Mouse (Mus musculus): ENCODE measurements at regions not wholly inside any gene's neighbourhood (a gene's known extent, or its start where the extent isn't known, plus 50 kb on each side); places are given as distances from the start of the nearest gene placed in this dataset.

DNA sequence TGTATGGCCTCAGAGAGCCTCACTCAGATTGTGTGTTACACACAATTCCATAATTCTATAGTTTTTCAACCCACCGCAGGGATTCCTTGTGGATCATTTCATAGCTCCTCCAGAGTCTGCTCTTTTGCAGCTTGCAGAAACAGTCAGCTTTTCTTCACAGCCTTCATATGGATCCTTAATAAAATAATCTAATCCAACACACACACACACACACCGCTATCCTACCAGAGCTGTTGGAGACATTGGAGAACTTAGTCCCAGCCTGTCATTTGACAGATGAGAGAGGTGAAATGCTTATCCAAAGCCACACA lies 71.2 kb upstream of the Foxo1 start:
- DNase-seq (ENCODE audit: low spot score): no peak

DNA sequence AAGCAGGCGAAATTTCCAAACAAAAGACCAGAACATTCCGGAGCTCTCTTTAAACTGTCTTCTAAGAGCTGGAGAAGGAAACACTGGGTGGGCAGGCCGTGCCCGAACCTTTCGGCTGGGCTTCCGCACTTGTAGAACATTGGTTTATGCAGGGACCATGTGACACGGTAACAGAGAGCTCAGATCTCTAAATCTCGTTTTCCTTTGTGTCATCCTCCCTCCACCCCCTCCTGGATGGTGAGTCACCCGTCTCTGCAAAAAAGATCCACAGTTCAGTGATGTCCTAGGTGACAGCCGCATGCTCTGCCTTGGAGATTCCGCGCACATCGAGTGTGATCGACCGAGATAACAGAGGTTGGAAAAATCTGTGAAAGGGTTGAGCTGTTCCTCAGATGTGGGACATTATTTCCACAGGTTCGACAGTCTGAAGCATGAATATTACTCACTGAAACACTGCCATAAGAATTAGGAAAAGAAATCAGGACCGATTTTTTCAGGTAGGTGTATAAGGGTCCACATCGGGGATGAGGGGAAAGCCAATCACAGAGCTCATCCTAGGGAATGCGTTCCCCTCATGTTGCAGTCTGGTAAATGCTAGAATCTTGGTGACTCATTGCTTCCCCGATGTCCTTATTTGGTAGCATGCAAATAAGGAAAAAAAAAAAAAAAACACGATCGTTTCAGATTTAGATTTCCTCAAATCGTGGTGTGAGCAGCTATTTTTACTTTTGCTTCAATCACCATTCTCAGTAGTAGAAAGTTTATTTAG lies 70.0 kb upstream of the Foxo1 start:
- DNase-seq (ENCODE audit: low spot score): no peak

DNA sequence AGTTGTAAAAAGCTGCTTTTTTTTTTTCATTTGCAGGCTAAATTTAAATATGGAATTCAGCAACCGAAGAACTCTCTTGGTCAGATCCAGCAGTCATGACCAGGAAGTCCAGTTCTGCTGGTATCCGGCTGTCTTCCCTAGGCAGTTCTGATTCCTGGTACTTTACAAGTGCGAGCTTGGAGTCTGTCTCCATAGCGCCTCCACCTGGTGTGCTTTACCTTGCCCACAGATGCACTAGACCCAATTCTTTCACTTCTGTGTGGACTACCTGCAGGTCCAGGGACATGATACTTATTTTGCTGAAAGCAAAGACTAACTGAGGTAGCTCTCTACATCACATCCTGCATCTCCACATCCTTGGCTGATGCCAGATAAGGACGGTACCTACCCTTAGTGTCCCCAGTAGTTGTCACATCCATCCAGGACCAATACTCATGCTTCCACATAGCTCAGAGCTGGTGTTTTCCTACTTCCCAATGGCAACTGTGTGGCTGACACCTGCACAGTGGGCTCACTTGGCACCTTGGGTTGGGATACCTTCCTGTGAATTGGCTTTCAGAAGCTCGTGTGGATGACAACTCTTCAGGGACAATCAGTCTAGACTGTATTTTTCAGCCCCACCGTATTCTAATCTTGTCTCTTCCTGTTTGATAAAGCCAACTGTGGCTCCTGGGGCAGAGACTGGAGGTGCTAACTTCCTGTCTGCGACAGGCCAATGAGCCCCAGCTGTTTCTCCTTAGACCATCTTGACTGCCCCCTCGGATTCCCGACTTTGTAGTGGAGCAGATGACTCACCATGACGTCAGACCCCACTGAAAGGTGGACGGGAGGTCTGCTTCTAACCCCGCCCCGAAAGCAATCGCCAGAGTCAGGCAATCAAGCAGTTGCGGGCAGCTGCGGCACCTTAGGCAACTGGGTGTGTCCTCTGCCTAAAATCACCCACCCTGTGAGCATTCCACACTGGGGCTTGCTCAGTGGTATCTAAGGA lies 69.1 kb upstream of the Foxo1 start:
- DNase-seq (ENCODE audit: low spot score): no peak

DNA sequence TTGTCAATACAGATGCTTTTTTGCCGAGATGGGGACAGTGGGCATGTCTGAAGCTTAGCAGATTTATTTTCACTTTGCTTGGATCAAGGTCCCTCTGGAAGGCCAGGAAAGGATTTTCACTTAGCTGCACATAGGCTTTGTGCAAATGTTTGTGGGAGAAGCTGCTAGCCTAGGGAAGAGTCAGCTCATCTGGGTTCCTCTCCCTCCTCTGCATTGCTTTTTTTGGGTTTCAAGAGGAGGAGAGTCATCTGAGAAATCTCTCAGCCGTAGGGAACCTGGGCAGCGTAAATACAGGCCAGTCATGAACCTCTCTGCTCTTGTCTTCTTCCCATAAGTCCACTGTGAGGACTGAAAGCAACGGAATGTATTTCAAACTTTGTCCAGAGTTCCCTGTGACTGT lies 68.0 kb upstream of the Foxo1 start:
- no peak for DNase-seq (ENCODE audit: low spot score)

DNA sequence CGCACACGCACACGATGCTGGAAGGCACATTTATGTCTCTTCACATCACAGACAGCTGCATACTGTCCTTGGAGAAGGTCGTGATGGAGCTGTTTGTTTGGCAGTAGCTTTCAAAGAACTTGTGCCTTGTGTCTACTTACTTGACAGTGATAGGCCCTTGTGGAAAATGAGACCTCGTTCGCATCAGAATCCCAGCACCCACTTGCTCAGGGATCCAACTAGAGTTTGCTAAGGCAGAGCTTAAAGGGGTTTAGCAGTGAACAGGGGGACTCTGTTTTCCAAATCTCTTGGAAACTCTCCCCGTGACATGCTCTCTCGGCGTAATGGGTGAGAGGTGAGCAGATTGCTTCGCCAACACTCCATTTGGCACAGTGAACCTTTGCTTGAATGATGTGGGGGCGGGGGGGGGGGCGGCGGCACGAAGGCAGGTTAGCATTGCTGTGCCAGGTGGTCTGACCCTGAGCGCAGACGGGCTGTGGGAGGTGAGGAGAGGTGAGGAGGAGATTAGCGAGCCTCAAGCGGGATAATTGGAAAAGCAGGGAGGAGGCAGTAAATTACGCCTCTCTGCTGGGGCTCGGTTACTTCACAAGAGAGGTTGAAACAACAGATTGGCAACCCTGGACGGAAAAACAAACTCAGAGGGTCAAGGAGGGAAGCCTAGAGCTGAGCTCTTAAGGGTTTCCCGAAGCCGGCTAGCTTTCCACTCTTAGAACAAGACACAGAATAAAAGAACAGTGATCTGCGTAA lies 57.4 kb upstream of the Foxo1 start:
- no peak for DNase-seq (ENCODE audit: low spot score)

DNA sequence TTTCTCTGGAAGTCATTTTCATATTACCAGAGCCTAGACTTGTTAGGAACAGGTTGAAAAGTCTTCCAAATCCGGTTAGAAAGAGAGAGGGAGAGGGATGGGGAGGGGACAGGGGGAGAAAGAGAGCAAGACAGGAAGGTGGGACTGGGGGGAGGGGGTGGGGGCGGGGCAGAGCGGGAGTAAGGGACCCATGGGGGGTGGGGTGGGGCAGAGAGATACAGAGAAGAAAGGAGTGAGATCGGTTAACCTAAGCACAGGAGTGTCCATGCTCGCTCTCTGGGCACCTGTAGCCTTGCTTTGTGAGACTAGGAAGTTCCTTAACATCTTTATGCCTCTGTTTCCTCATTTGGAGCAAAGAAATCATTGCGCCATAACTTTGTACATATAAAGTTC lies 56.8 kb upstream of the Foxo1 start:
- DNase-seq (ENCODE audit: low spot score): no peak

DNA sequence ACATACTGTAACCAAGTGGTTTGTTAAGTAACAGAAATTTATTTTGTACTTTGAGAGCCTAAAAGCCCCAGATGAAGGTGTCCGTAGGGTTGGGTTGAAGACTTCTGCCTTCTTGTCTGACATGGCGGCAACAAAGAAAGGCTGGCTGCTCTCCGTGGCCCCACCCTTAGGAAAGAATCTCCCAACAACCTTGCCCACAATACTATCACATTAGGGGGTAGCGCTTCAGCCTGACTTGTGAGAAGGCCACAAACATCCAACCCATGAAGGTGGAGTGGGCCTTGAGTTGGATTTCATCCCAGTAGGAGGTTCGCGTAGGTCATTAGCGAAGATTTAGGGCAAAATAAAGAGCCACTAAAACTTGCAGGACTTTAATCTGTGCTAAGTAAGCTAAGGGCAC lies 54.0 kb upstream of the Foxo1 start:
- DNase-seq (ENCODE audit: low spot score): no peak

DNA sequence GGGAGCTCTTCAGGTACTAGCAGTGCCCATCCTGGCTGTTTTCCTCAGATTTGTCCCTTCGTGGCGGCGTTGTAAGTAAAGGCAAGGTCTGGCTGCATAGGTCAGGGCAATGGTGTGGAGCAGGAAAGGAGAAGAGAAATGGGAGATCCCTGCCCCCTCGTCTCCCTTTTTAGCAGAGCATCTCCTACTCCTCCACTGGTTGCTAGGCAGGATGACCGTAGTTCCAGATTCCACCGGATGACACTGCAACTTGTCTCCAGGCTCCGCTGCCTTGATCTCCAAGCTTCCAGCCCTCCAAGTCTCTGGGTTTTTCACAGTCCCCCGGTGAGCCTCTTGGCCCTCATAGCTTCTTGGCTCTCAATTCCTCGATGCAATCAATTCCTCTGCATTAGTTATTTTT lies 53.1 kb upstream of the Foxo1 start:
- DNase-seq (ENCODE audit: low spot score): no peak
